Mouse (Mus musculus) testis, adult 2 months (tissue): ENCODE data around the gene Tmem63c.

Experiments used
- CTCF ChIP-seq: fragments of 200-500 bp; IDR thresholded peaks from 2 replicates; pipeline ENCODE4 v1.5.1; 2012; ENCODE audit warnings: low read depth, mild to moderate bottlenecking, inconsistent platforms, low read length, moderate library complexity; ENCODE audit not compliant: control insufficient read depth, insufficient read depth, insufficient replicate concordance
- POLR2A ChIP-seq: fragments of 200-500 bp; IDR thresholded peaks from 2 replicates; pipeline ENCODE4 v1.6.1; 2012; ENCODE audit warnings: low read depth, mild to moderate bottlenecking, inconsistent platforms, low read length, moderate library complexity; ENCODE audit not compliant: control insufficient read depth

DNA sequence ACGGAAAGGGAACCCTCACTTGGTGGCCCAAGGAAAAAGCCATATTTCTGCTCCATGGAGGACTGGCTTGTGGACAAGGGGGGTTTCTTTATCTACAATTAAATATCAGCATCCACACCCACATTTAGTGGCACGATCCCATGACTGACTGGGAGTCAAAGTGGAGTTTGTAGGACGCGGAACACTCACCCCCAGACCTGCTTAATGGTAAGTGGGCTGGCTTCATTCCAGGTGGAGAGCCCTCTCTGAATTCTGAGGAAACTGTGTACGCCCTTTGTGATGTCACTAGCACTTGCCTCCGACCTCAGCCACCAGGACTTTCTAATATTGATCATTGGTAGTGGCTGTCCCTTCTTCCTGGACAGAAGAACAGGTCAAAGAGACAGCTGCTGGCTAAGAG is at the start of gene Tmem63c:
- TF ChIP-seq CTCF (no peak), POLR2A (peak; percentile 42; the same call in 1 of the 2 replicates)
